Mouse (Mus musculus): ENCODE measurements at regions not wholly inside any gene's neighbourhood (a gene's known extent, or its start where the extent isn't known, plus 50 kb on each side); places are given as distances from the start of the nearest gene placed in this dataset.

- Histone ChIP-seq H3K4me1 (no peaks in the 10 kb centered on the region), H3K36me3 (no peaks in the 10 kb centered on the region), H3K27me3 (no peaks in the 10 kb centered on the region), H3K4me2 (replicated peaks) (no peak overlapping the region), H3K4me3 (no peak overlapping the region), H3K27ac (no peak overlapping the region), H3K9me3 (replicated peaks) (no peaks in the 10 kb centered on the region), H3K9ac (no peak overlapping the region)
- no peak for ATAC-seq (ENCODE audit: low FRiP score)
- WGBS, result 90% methylated on average over 3 of the region's 3 CpGs
Measured at GRCm38 (mm10) chr11:56201844-56202243, 161.0 kb upstream of the Nmur2 start.

- 85% methylated on average over 3 of the region's 3 CpGs for WGBS
- ATAC-seq (ENCODE audit: low FRiP score), result no peak
- H3K4me3 ChIP-seq, result no peak overlapping the region
- H3K27ac ChIP-seq, result no peak overlapping the region
- H3K27me3 ChIP-seq, result no peaks in the 10 kb centered on the region
- peaks cover 3% of the 10 kb centered on the region; the same call in 1 of the 2 replicates for H3K4me1 ChIP-seq
- H3K36me3 ChIP-seq, result no peaks in the 10 kb centered on the region
- H3K4me2 ChIP-seq (replicated peaks), result no peak overlapping the region
- H3K9ac ChIP-seq, result no peak overlapping the region
- no peaks in the 10 kb centered on the region for H3K9me3 ChIP-seq (replicated peaks)
Measured at GRCm38 (mm10) chr11:56195316-56195715, 154.5 kb upstream of the Nmur2 start.

DNA sequence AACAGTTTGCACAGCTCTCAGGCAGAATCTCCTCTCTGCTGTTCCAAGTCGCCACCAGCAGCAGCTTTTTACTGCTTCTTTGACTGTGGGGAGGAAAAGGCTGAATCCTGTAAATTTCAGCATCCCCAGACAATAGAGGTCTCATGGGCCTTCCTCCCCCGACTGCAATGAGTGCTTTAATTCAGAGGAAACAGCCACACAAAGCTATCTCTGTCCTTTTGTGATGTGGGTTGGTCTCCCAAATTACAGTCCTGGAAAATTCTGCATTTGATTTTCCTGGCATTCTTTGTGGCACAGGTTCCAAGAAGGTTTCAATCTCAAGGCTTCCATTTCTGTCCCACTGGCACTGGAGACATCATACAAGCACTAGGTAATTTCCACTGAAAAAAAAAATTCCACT is 152.6 kb upstream of the Nmur2 start:
- Histone ChIP-seq H3K36me3 (no peaks in the 10 kb centered on the region), H3K4me1 (peaks cover 3% of the 10 kb centered on the region; the same call in 1 of the 2 replicates), H3K4me3 (no peak overlapping the region), H3K27ac (no peak overlapping the region), H3K9ac (no peak overlapping the region), H3K9me3 (replicated peaks) (no peaks in the 10 kb centered on the region), H3K27me3 (no peaks in the 10 kb centered on the region), H3K4me2 (replicated peaks) (no peak overlapping the region)
- WGBS, result 62% methylated on average over 2 of the region's 2 CpGs
- no peak for ATAC-seq (ENCODE audit: low FRiP score)

GRCm38 (mm10) chr11:56173895-56174294 is 133.1 kb upstream of the Nmur2 start:
- H3K36me3 ChIP-seq, result no peaks in the 10 kb centered on the region
- H3K9ac ChIP-seq, result no peak overlapping the region
- no peak overlapping the region for H3K27ac ChIP-seq
- H3K4me3 ChIP-seq, result no peak overlapping the region
- no peak for ATAC-seq (ENCODE audit: low FRiP score)
- H3K27me3 ChIP-seq, result no peaks in the 10 kb centered on the region
- WGBS, result 88% methylated on average over 1 of the region's 1 CpGs
- no peak overlapping the region for H3K4me2 ChIP-seq (replicated peaks)
- H3K4me1 ChIP-seq, result no peaks in the 10 kb centered on the region
- H3K9me3 ChIP-seq (replicated peaks), result no peaks in the 10 kb centered on the region

DNA sequence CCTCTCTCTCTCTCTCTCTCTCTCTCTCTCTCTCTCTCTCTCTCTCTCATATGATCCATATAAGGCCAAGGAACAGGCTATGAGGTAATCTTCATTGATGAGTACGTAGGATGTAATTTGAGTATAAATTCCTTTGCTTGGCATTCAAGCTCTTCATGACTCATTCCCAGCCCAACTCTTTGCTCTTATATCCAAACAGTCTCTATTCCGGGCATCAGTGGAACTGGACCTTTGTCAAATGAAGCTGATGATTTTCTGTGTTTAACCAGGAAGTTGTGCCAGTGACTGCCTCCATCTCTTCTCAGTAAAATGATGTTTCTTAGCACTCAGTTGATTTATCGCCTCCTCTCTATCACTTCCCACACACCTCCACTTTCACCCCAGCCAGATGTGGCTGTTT is 132.4 kb upstream of the Nmur2 start:
- Histone ChIP-seq H3K4me3 (no peak overlapping the region), H3K4me2 (replicated peaks) (no peak overlapping the region), H3K9me3 (replicated peaks) (no peaks in the 10 kb centered on the region), H3K27ac (no peak overlapping the region), H3K4me1 (no peaks in the 10 kb centered on the region), H3K36me3 (no peaks in the 10 kb centered on the region), H3K27me3 (no peaks in the 10 kb centered on the region), H3K9ac (no peak overlapping the region)
- WGBS, result 90% methylated on average over 3 of the region's 3 CpGs
- no peak for ATAC-seq (ENCODE audit: low FRiP score)

DNA sequence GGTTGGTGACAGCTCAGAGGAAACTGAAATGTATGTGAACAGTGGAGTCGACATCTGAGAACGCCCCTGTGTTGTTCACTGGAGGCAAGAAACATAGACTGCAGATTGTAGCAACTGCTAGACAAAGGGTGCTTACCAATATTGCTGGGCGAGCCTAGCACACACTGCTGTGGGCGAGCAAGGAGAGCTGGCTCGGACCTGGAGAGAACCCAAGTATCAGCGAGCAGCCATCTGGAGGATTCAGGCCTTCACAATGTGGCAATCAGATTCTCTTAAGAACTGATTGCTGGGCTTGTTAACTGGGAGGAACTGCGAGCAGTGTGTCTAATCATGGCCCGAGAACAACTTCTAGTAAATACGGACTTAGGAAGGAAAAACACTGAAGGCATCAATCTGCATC is 128.8 kb upstream of the Nmur2 start:
- 72% methylated on average over 9 of the region's 9 CpGs for WGBS
- Histone ChIP-seq H3K36me3 (no peaks in the 10 kb centered on the region), H3K4me3 (no peak overlapping the region), H3K27me3 (no peaks in the 10 kb centered on the region), H3K4me2 (replicated peaks) (no peak overlapping the region), H3K9ac (no peak overlapping the region), H3K27ac (no peak overlapping the region), H3K4me1 (no peaks in the 10 kb centered on the region), H3K9me3 (replicated peaks) (no peaks in the 10 kb centered on the region)
- no peak for ATAC-seq (ENCODE audit: low FRiP score)

DNA sequence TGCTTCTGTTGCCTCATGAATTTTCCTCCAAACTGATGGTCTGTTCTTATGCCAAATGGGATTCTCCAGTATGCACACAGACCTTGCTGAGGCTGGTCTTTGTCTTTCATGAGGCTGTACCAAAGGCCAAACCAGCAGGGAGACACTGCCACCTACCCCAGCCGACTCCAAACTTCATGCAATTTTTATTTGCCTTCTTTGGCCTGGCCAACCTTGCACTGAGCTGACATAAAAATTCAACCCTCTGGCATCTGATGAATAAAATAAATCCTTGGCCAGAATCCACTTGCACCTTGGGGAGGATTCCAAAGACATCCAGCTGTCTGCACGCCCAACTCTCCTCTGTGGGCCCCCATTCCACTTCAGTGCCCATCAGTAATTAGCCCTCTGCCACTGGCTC is 126.0 kb upstream of the Nmur2 start:
- WGBS, result 66% methylated on average over 2 of the region's 2 CpGs
- H3K9ac ChIP-seq, result no peak overlapping the region
- H3K4me1 ChIP-seq, result no peaks in the 10 kb centered on the region
- no peaks in the 10 kb centered on the region for H3K9me3 ChIP-seq (replicated peaks)
- H3K4me2 ChIP-seq (replicated peaks), result no peak overlapping the region
- no peaks in the 10 kb centered on the region for H3K27me3 ChIP-seq
- no peak overlapping the region for H3K4me3 ChIP-seq
- no peak overlapping the region for H3K27ac ChIP-seq
- no peak for ATAC-seq (ENCODE audit: low FRiP score)
- H3K36me3 ChIP-seq, result no peaks in the 10 kb centered on the region

- Histone ChIP-seq H3K36me3 (no peaks in the 10 kb centered on the region), H3K4me3 (no peak overlapping the region), H3K27ac (no peak overlapping the region), H3K9ac (no peak overlapping the region), H3K4me2 (replicated peaks) (no peak overlapping the region), H3K4me1 (no peaks in the 10 kb centered on the region), H3K9me3 (replicated peaks) (no peaks in the 10 kb centered on the region), H3K27me3 (no peaks in the 10 kb centered on the region)
- no peak for ATAC-seq (ENCODE audit: low FRiP score)
- WGBS, result 93% methylated on average over 5 of the region's 5 CpGs
Measured at GRCm38 (mm10) chr11:56165759-56166158, 124.9 kb upstream of the Nmur2 start.

GRCm38 (mm10) chr11:56160286-56160685 is 119.5 kb upstream of the Nmur2 start:
- no peak for ATAC-seq (ENCODE audit: low FRiP score)
- Histone ChIP-seq H3K9me3 (replicated peaks) (no peaks in the 10 kb centered on the region), H3K4me1 (peaks cover 6% of the 10 kb centered on the region; the same call in 1 of the 2 replicates), H3K9ac (no peak overlapping the region), H3K36me3 (no peaks in the 10 kb centered on the region), H3K27me3 (no peaks in the 10 kb centered on the region), H3K27ac (no peak overlapping the region), H3K4me3 (no peak overlapping the region), H3K4me2 (replicated peaks) (no peak overlapping the region)
- WGBS, result 71% methylated on average over 2 of the region's 2 CpGs

- Histone ChIP-seq H3K27ac (no peak overlapping the region), H3K36me3 (no peaks in the 10 kb centered on the region), H3K27me3 (no peaks in the 10 kb centered on the region), H3K9me3 (replicated peaks) (no peaks in the 10 kb centered on the region), H3K4me3 (no peak overlapping the region), H3K9ac (no peak overlapping the region), H3K4me2 (replicated peaks) (0 out of 2 replicates have a peak overlapping the region, but pooled peaks have one; percentile 12), H3K4me1 (peaks cover 6% of the 10 kb centered on the region; the same call in 1 of the 2 replicates)
- whole genome bisulfite sequencing, result 35% methylated on average over 10 of the region's 10 CpGs
- ATAC-seq (ENCODE audit: low FRiP score), result peak; percentile 86
Measured at GRCm38 (mm10) chr11:56159412-56160074, 118.7 kb upstream of the Nmur2 start.

- H3K4me2 ChIP-seq (replicated peaks), result no peak overlapping the region; the same call in 1 of the 2 replicates
- H3K4me3 ChIP-seq, result no peak overlapping the region
- no peaks in the 10 kb centered on the region for H3K9me3 ChIP-seq (replicated peaks)
- no peak for ATAC-seq (ENCODE audit: low FRiP score)
- WGBS, result 22% methylated on average over 13 of the region's 13 CpGs
- H3K27ac ChIP-seq, result no peak overlapping the region
- no peak overlapping the region for H3K9ac ChIP-seq
- peaks cover 4% of the 10 kb centered on the region for H3K4me1 ChIP-seq
- no peaks in the 10 kb centered on the region for H3K36me3 ChIP-seq
- H3K27me3 ChIP-seq, result peaks cover 27% of the 10 kb centered on the region
Measured at GRCm38 (mm10) chr11:56150825-56151342, 110.1 kb upstream of the Nmur2 start.

- Histone ChIP-seq H3K27me3 (peaks cover 27% of the 10 kb centered on the region), H3K4me2 (replicated peaks) (no peak overlapping the region), H3K4me3 (no peak overlapping the region), H3K27ac (no peak overlapping the region), H3K36me3 (no peaks in the 10 kb centered on the region), H3K9ac (no peak overlapping the region), H3K4me1 (peaks cover 4% of the 10 kb centered on the region), H3K9me3 (replicated peaks) (no peaks in the 10 kb centered on the region)
- WGBS, result 50% methylated on average over 1 of the region's 1 CpGs
- ATAC-seq (ENCODE audit: low FRiP score), result no peak
Measured at GRCm38 (mm10) chr11:56149752-56150151, 108.9 kb upstream of the Nmur2 start.

DNA sequence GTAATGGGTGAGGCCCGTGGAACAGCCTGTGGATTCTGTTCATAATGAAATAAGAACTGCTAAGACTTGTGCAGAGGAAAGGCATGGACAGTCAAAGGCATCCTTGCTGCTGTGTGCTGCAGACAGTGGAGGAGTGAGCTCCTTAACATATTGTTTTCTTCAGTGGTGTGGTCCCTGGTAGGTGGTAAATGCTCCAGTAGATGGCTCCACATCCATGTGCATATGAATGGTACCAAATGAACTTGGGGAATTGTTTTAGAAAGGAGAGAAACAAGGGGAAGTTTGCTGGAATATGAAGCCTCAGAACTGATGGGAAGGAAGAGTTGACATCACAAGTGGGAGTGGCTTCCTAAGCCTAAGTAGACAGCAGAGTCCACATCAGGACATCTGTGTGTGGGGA is 108.1 kb upstream of the Nmur2 start:
- H3K27ac ChIP-seq, result no peak overlapping the region
- no peaks in the 10 kb centered on the region for H3K36me3 ChIP-seq
- no peak overlapping the region for H3K4me3 ChIP-seq
- no peak for ATAC-seq (ENCODE audit: low FRiP score)
- no peak overlapping the region for H3K4me2 ChIP-seq (replicated peaks)
- no peak overlapping the region for H3K9ac ChIP-seq
- WGBS, result 71% methylated on average over 1 of the region's 1 CpGs
- no peaks in the 10 kb centered on the region for H3K9me3 ChIP-seq (replicated peaks)
- H3K27me3 ChIP-seq, result peaks cover 27% of the 10 kb centered on the region
- H3K4me1 ChIP-seq, result peaks cover 4% of the 10 kb centered on the region

Measured in hindbrain, embryonic 12.5 days (tissue).